Mouse (Mus musculus): ENCODE results near the gene Snrk.

- TF ChIP-seq CTCF (IDR thresholded peaks at IDR 0.05; ENCODE audit: low read depth) (no peak), EP300 (IDR thresholded peaks at IDR 0.05; ENCODE audit: low read depth) (no peak)
These were observed 47.4 kb upstream of the Snrk start for GRCm38 (mm10) chr9:122069560-122070174.

All from liver, postnatal 0 days (tissue).